Mouse (Mus musculus) heart, embryonic 13.5 days (tissue): ENCODE measurements around the gene Repin1. TPM values are rescaled to one million over a fixed set of nuclear protein-coding genes. Genes with fewer than 3 reads are reported as not detected.

Source experiments
- ATAC-seq: fragments of 200-750 bp; cut with Nextera tagmentation; 2 replicates; pipeline ENCODE4 v1.8.0; 2017; ENCODE audit warnings: moderate TSS enrichment; ENCODE audit not compliant: insufficient number of reproducible peaks, low FRiP score, low TSS enrichment; ENCODE audit errors: extremely low read depth
- H3K27ac ChIP-seq: fragments of 300-500 bp; sonication (generic); replicated peaks from 2 replicates; pipeline ENCODE4 v1.5.1; 2015; ENCODE audit warnings: moderate library complexity, mild to moderate bottlenecking, inconsistent platforms
- H3K27me3 ChIP-seq: fragments of 300-500 bp; sonication (generic); replicated peaks from 2 replicates; pipeline ENCODE4 v1.6.1; 2015; ENCODE audit warnings: mild to moderate bottlenecking, inconsistent platforms
- H3K36me3 ChIP-seq: fragments of 300-500 bp; sonication (generic); 2 replicates; pipeline ENCODE4 v1.6.1; 2015; ENCODE audit warnings: mild to moderate bottlenecking, inconsistent platforms
- H3K4me1 ChIP-seq: fragments of 300-500 bp; sonication (generic); 2 replicates; pipeline ENCODE4 v1.6.1; 2015; ENCODE audit warnings: inconsistent platforms
- H3K4me2 ChIP-seq: fragments of 300-500 bp; sonication (generic); 2 replicates; pipeline ENCODE4 v1.6.1; 2015; ENCODE audit warnings: inconsistent platforms, mild to moderate bottlenecking, moderate library complexity
- H3K4me3 ChIP-seq: fragments of 300-500 bp; sonication (generic); 2 replicates; pipeline ENCODE4 v1.5.1; 2015; ENCODE audit warnings: moderate library complexity, mild to moderate bottlenecking, inconsistent platforms
- H3K9ac ChIP-seq: fragments of 300-500 bp; sonication (generic); 2 replicates; pipeline ENCODE4 v1.6.1; 2015; ENCODE audit warnings: inconsistent platforms, mild to moderate bottlenecking, moderate library complexity
- H3K9me3 ChIP-seq: fragments of 300-500 bp; sonication (generic); 2 replicates; pipeline ENCODE4 v1.6.1; 2016; ENCODE audit warnings: inconsistent platforms
- WGBS: fragments of 180-500 bp; shearing (Covaris S2); methylation state at CpG from one replicate; pipeline ENCODE4 v1.1.7; 2015; ENCODE audit warnings: mixed read lengths; 5-methylcytosine and 5-hydroxymethylcytosine counted together
- polyA plus RNA-seq: library from polyadenylated mRNA; unstranded; fragments of >200 nt; fragmentation: Nextera tagmentation; extraction: Ambion mirVana; gene quantifications from 2 replicates; pipeline ENCODE4 v1.2.1, GENCODE M21; 2015

Repin1 gene
- polyA plus RNA-seq, result 22.5 and 24.6 TPM in 2 replicates

DNA sequence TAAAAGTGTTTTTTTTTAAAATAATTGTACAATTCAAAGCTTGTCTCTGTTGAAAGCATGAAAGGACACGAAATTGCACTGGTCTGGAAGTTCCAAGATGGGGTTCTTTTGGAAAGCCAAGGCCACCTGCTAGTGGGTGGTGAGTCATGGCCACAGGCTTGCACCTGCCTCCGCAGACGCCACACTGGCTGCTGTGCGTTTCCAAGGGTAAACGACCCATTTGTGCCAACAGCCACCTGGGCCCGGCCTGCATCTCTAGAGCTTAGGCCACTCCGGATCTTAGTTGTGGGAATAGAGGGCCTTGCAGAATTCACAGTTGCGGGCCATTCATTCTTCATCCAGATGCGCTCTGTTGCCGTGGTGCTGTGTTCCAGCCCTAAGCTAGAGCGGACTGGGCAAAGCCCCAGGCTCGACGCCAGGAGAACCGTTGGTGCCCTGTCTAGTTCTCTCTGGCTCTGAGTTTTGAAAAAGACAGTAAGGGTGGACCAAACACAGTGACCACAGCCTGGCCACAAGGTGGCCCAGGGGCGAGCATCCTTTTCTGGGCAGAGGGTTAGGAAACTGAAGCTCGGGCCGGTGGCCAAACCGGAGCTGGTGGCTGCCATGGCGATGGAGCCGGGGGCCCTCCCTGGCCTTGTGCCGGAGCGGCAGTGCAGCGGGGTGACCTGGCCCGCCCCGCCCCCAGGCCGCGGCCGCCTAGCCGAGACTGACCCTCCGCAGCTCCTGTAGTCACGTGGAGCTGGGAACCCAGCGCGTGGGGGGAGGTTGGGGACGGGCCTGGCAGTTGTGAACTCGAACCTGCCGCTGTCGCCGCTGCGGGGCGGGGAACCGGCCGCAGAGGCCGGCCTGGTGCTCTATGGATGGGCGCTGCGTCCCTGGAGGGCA is at the start of gene Repin1, which contains the start of gene Gm44965:
Gene Repin1 (plus strand): TSS at position 726 of the 885 bp plus-strand sequence.
Gene Gm44965 (plus strand): TSS at position 784 of the 885 bp plus-strand sequence.
- Histone ChIP-seq H3K9me3 (peaks cover 31% of the 10 kb centered on the region), H3K27me3 (no peaks in the 10 kb centered on the region), H3K27ac (peak within 1 kb of the TSS; percentile 91), H3K4me2 (peak within 1 kb of the TSS; percentile 80), H3K4me1 (peaks cover 35% of the 10 kb centered on the region), H3K9ac (peak within 1 kb of the TSS; percentile 97), H3K4me3 (peak within 1 kb of the TSS; percentile 85), H3K36me3 (peaks cover 34% of the 10 kb centered on the region)
- 9% methylated on average over 45 of the region's 45 CpGs for WGBS
- ATAC-seq, result peak; percentile 77

DNA sequence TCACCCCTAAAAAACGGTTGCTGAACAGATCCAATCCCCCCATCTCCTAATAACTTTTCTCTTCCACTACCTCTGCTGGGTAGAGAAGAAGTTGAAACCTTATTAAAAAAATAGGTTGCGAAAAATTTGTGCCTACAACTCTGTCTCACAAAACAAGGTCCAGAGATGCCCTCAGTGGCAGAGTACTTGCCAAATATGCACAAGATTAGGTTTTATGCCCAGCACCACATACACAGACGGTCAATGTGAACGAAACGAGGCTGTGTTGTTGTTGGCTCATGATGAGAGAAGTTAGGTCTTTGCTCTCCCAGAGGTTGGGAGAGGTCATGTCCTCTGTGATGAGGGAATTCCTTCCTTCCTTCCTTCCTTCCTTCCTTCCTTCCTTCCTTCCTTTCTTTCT is 48.4 kb upstream of the Repin1 start:
- Histone ChIP-seq H3K27me3 (no peaks in the 10 kb centered on the region; the same call in 1 of the 2 replicates), H3K4me1 (peaks cover 11% of the 10 kb centered on the region), H3K4me3 (no peak overlapping the region), H3K9ac (no peak overlapping the region), H3K4me2 (no peak overlapping the region), H3K27ac (no peak overlapping the region), H3K36me3 (no peaks in the 10 kb centered on the region), H3K9me3 (no peaks in the 10 kb centered on the region)
- ATAC-seq, result no peak
- 65% methylated on average over 5 of the region's 5 CpGs for WGBS

DNA sequence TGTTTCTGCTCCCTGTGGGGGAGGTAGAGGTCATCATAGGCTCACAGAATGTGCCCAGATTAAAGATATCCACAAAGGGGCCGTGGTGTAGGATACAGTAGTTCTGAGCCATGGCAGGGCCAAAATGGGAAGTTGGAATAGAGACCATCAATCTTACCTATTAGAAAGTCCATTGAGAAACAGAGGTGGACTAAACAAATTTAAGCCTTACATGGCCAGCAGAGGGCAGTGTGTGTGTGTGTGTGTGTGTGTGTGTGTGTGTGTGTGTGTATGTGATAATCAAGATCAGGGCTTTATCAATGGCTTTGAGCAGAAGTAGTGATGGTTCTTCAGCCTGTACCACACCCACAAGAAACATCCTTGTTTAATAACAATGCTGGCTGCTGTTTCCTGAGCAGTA is 47.4 kb upstream of the Repin1 start:
- Histone ChIP-seq H3K4me2 (no peak overlapping the region), H3K27me3 (no peaks in the 10 kb centered on the region; the same call in 1 of the 2 replicates), H3K36me3 (no peaks in the 10 kb centered on the region), H3K27ac (no peak overlapping the region), H3K9me3 (no peaks in the 10 kb centered on the region), H3K9ac (no peak overlapping the region), H3K4me1 (peaks cover 11% of the 10 kb centered on the region), H3K4me3 (no peak overlapping the region)
- WGBS, result 32% methylated on average over 1 of the region's 1 CpGs
- no peak for ATAC-seq

DNA sequence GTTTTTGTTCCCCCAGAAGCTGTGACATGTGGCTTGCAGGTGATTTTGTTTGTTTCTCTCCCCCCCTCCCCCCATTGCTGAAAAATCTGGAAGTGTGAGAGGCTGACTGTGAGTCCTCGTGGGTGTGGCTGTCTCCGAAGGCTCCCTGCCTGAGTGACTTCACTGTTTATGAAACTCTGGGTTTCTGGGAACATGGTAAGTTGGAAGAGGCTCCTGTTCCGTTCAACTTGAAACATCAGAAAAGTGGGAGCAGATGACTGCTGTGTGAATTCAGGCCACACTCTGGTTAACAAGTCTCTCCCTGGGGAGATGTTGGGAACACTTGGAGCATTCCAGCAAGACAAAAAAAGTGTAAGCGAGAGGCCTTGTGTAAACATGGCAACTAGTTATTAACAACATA is 46.8 kb upstream of the Repin1 start:
- no peak for ATAC-seq
- no peaks in the 10 kb centered on the region for H3K36me3 ChIP-seq
- H3K4me2 ChIP-seq, result no peak overlapping the region
- no peaks in the 10 kb centered on the region; the same call in 1 of the 2 replicates for H3K27me3 ChIP-seq
- no peak overlapping the region for H3K27ac ChIP-seq
- no peak overlapping the region for H3K9ac ChIP-seq
- H3K4me1 ChIP-seq, result peaks cover 8% of the 10 kb centered on the region
- no peak overlapping the region for H3K4me3 ChIP-seq
- WGBS, result 57% methylated on average over 4 of the region's 4 CpGs
- no peaks in the 10 kb centered on the region for H3K9me3 ChIP-seq

DNA sequence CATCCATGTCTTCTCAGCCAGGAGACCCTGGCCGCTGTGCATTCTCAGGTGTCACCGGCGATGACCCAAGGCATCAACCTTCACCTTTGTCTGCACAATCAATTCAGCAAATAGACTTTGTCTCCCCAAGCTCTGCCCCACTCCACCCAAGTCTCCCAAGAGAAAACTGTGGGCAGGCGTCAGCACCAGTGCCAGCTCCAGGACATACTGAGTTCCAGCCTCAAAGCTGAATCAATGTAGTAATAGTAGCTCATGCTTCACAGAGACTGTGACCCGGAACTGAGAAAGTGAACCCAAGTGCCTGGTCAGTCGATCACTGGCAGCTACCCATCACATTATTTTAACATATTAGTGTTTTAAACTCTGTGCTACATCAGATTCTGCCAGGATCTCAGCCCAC is 45.4 kb upstream of the Repin1 start:
- no peaks in the 10 kb centered on the region; the same call in 1 of the 2 replicates for H3K27me3 ChIP-seq
- ATAC-seq, result no peak
- H3K9ac ChIP-seq, result no peak overlapping the region
- H3K4me3 ChIP-seq, result no peak overlapping the region
- no peak overlapping the region for H3K4me2 ChIP-seq
- H3K27ac ChIP-seq, result no peak overlapping the region
- H3K9me3 ChIP-seq, result no peaks in the 10 kb centered on the region
- WGBS, result 77% methylated on average over 6 of the region's 6 CpGs
- no peaks in the 10 kb centered on the region for H3K4me1 ChIP-seq
- no peaks in the 10 kb centered on the region for H3K36me3 ChIP-seq

DNA sequence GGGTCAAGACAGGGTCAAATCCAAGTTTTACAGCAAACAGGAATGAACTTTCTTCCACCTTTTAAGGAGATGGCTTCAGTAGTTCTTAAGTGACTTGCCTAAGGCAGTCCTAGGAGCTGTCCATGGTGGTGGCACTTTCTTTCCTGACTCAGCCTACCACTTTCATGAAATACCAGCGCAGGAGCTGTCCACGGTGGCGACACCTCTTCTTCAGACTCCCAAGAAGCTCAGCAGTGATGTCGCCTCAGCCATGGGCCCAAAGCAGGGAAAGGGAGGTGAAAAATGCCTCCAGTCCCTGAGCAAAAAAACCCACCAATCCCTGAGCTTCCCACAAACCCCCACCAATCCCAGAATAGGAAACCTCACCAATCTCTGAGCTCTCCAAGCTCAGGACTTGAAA is 40.8 kb upstream of the Repin1 start:
- H3K27me3 ChIP-seq, result no peaks in the 10 kb centered on the region
- H3K9me3 ChIP-seq, result no peaks in the 10 kb centered on the region
- WGBS, result 42% methylated on average over 4 of the region's 4 CpGs
- no peak for ATAC-seq
- H3K4me3 ChIP-seq, result no peak overlapping the region
- H3K36me3 ChIP-seq, result peaks cover 9% of the 10 kb centered on the region
- no peak overlapping the region for H3K4me2 ChIP-seq
- H3K9ac ChIP-seq, result no peak overlapping the region
- H3K27ac ChIP-seq, result no peak overlapping the region
- H3K4me1 ChIP-seq, result peaks cover 16% of the 10 kb centered on the region

DNA sequence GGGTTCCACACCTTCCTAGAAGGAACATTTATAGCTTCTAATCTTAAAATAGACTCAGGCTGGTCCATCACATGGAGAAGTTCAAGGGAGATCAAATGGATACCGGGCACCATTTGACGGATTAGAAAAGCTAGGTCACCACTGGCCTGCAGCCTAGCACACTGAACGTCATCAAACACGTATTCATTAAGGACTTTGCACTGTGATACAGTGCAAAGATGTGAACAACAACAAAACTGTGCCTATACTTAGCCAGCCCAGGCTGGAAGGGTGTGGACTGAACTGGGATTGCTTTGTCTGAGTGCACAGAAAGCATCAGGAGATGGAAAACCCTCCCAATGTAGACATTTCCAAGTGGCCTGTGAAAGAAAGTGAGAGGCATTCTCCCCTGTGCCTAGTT is 39.9 kb upstream of the Repin1 start:
- Histone ChIP-seq H3K36me3 (peaks cover 15% of the 10 kb centered on the region), H3K9me3 (no peaks in the 10 kb centered on the region), H3K27me3 (no peaks in the 10 kb centered on the region), H3K4me3 (peak overlapping the region; percentile 62), H3K9ac (peak overlapping the region; percentile 83), H3K4me2 (peak overlapping the region; percentile 81), H3K27ac (peak overlapping the region; percentile 97), H3K4me1 (peaks cover 16% of the 10 kb centered on the region)
- no peak for ATAC-seq
- 71% methylated on average over 4 of the region's 4 CpGs for WGBS

DNA sequence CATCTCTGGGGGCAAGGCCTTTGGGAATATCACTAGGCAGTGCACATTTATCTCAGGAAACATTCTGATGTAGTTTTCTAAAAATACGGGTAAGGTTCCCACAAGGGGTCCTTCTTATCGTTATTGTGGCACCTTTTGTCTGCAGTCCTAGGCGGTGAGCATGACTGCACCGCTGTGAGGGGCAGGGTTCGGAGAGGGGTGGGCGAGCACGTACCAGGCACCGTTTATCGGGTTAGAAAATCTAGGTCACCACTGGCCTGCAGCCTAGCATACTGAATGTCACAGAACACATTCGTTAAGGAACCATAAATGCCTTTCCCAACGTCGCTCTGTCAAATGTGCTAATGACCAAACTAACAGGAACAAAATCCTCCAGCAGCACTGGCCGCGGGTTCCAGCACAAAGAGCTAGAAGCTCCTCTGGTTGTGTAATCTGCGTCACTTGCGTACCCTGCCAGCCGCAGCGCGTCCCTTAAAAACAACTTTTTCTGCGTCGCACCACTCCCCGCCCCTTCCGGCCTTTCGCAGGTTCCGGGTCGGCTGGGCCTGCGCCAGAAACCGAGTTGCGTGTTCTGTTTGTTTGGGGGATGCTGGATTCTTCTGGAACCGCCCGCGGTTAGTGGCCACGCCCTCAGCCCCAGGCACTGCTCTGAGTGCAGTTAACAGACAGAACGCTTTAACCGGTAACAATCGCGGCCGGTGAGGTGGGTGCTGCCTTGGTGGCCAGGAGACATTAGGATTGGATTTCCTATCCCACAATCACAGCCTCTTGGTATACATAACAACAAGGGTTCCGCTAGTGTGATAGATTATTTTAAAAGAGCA is 39.2 kb upstream of the Repin1 start, which contains the start of gene Lrrc61:
Gene Lrrc61 (plus strand): TSS at position 517 of the 824 bp plus-strand sequence.
- Histone ChIP-seq H3K4me2 (peak within 1 kb of the TSS; percentile 81), H3K4me1 (peaks cover 16% of the 10 kb centered on the region), H3K27me3 (no peaks in the 10 kb centered on the region), H3K9me3 (no peaks in the 10 kb centered on the region), H3K4me3 (peak within 1 kb of the TSS; percentile 62), H3K36me3 (peaks cover 20% of the 10 kb centered on the region), H3K27ac (peak within 1 kb of the TSS; percentile 97), H3K9ac (peak within 1 kb of the TSS; percentile 83)
- WGBS, result under 1% methylated on average over 39 of the region's 39 CpGs
- ATAC-seq, result peak; percentile 74

DNA sequence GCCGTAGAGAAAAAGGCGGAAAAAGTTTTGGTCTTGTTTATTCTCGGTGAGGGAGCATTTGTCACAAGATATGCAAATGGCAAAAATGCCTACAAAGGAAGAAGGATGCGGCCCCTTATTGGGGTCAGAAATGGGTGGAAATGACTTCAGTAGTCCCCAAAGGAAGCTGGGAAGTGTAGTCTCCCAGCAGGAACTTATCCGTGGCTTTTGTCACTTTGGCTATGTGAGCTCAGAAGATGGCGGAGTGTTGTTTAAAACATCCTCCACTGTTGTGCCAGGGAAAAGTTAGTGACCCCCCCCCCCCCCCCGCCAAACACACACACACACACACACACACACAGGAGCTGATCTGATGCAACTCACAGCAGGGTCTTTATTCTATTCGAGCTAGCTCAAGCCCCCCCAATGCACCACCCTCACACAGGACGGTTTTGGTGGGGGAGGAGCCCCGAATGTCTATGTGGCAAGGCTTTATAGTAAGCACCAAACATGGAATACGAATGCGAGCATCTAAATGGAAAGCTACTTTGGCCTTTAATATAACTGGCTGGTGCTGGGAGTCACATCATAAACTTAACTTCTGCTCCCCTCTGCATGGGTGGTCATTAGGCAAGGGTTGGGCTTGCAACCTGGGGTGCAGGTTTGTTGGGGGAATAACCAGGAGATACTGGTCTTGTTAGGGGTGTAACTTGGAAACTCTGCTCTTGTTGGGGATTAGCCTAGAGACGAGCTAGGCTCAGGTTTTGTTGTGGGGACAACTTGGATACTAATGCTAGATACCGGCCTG is 38.4 kb upstream of the Repin1 start:
- Histone ChIP-seq H3K9me3 (no peaks in the 10 kb centered on the region), H3K36me3 (peaks cover 26% of the 10 kb centered on the region), H3K27ac (peak overlapping the region; percentile 97), H3K9ac (peak overlapping the region; percentile 83), H3K4me2 (peak overlapping the region; percentile 81), H3K4me1 (peaks cover 16% of the 10 kb centered on the region), H3K4me3 (peak overlapping the region; percentile 62), H3K27me3 (no peaks in the 10 kb centered on the region)
- 30% methylated on average over 14 of the region's 14 CpGs for WGBS
- peak; percentile 38; the same call in 1 of the 2 replicates for ATAC-seq

DNA sequence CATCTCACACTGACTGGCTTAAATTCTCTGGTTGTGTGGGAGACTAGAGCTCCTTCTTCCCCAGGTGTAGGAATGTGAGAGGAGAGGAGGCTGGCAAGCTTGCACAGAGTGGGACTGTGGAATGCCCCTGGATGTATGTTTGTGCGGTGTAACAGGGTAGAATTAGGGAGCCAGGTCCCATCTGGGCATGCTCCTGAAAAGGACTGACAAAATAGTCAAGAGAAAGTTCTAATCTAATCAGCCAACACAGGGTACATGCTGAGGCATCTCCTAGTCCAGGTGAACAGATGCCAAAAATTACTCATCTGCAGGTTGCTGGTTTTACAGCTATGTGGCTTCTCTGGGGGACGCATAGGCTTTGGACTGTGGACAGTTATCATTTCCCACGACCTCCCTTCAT is 37.7 kb upstream of the Repin1 start:
- peak overlapping the region; percentile 97; the same call in 1 of the 2 replicates for H3K27ac ChIP-seq
- H3K4me2 ChIP-seq, result 0 out of 2 replicates have a peak overlapping the region, but pooled peaks have one; percentile 81

More for the DNA sequence above, 37.7 kb upstream of the Repin1 start:
- Histone ChIP-seq H3K9me3 (no peaks in the 10 kb centered on the region), H3K27me3 (no peaks in the 10 kb centered on the region), H3K9ac (no peak overlapping the region), H3K4me1 (peaks cover 16% of the 10 kb centered on the region), H3K36me3 (peaks cover 28% of the 10 kb centered on the region), H3K4me3 (no peak overlapping the region)
- 86% methylated on average over 3 of the region's 3 CpGs for WGBS
- no peak for ATAC-seq
